Mouse (Mus musculus): ENCODE data around the gene Nhlrc1. TPM values are rescaled to one million over a fixed set of nuclear protein-coding genes. Genes with fewer than 3 reads are reported as not detected.

Gene Nhlrc1
- polyA plus RNA-seq, 1 experiment: 4.7 TPM

DNA sequence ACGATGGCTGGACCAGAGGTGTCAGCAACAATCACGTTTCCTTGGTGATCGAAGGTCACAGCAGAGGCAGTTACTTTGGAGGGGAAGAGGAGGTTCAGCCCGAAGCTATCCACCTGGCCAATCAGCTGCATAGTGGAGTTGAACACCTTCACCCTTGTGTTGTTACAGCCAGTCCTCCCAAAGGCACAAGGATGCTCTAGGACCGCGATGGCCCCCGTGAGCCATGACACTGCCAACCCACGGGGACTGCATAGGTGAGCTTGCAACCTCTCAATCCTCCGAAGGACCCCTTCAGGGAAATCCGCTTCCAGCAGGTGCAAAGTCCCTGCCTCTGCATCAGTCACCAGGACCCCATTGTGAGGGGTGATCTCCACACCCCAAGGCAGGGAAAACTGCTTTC lies 910 bp downstream of the Nhlrc1 start:
- TF ChIP-seq POLR2A (IDR thresholded peaks at IDR 0.05; ENCODE audit: low read depth, low read length) (no peak), CTCF (IDR thresholded peaks at IDR 0.05; ENCODE audit: extremely low read depth, insufficient read length, insufficient replicate concordance, low read depth, low read length) (no peak)
- peaks cover 13% of the 10 kb centered on the region; the same call in 1 of the 2 replicates for H3K4me1 ChIP-seq (ENCODE audit: control insufficient read depth, insufficient read depth, insufficient read length, low read length)
- H3K27ac ChIP-seq (ENCODE audit: insufficient read depth, low read depth, low read length): no peak overlapping the region
- H3K4me3 ChIP-seq (ENCODE audit: low read depth, low read length): peak overlapping the region; percentile 66
- no peaks in the 10 kb centered on the region for H3K27me3 ChIP-seq (ENCODE audit: control insufficient read depth, insufficient read depth, low read length)
- no peaks in the 10 kb centered on the region for H3K36me3 ChIP-seq (ENCODE audit: control insufficient read depth, insufficient read depth, low read length)
- WGBS: 72% methylated on average over 10 of the region's 10 CpGs

DNA sequence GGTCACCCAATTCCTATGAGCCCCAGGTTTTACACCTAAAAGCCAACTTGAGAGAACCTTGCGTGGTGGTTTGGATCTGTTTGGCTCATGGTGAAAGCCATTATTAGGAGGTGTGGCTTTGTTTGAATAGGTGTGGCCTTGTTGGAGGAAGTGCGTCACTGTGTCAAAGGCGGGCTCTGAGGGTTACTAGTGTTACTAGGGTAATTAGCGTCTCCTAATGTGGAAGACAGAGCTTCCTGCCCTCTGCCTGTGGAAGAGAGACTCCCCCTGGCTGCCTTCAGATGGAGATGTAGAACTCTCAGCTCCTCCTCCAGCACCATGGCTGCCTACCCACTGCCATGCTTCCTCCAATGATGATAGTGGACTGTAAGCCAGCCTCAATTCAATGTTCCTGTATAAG lies 13.1 kb downstream of the Nhlrc1 start:
- Histone ChIP-seq H3K4me3 (ENCODE audit: low read depth, low read length) (no peak overlapping the region), H3K36me3 (ENCODE audit: control insufficient read depth, insufficient read depth, low read length) (no peaks in the 10 kb centered on the region), H3K27me3 (ENCODE audit: control insufficient read depth, insufficient read depth, low read length) (no peaks in the 10 kb centered on the region), H3K27ac (ENCODE audit: insufficient read depth, low read depth, low read length) (no peak overlapping the region), H3K4me1 (ENCODE audit: control insufficient read depth, insufficient read depth, insufficient read length, low read length) (no peaks in the 10 kb centered on the region; the same call in 1 of the 2 replicates)
- WGBS: 71% methylated on average over 4 of the region's 4 CpGs
- no peak for TF ChIP-seq CTCF (IDR thresholded peaks at IDR 0.05; ENCODE audit: extremely low read depth, insufficient read length, insufficient replicate concordance, low read depth, low read length)

DNA sequence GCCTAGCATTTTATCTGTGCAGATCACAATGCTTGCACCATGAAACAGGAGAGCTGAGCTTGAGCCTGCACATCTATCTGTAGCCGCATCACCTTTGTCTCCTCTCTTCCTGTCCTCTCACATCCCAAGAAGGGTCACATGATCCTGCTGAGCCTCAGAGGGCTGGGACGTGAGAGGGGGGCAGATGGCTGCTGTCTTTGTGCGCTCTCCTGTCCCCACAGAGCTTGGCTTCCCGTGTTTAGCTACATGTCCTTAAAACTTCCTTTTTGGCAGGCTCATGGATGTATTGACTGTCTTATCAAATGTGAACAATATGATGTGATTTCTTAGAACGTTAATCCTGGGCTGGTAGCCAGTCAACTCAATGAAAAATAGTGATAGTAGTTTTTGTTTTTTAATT lies 15.2 kb downstream of the Nhlrc1 start:
- WGBS: 23% methylated on average over 5 of the region's 5 CpGs
- Histone ChIP-seq H3K27ac (ENCODE audit: insufficient read depth, low read depth, low read length) (peak overlapping the region; percentile 35; the same call in 1 of the 2 replicates), H3K4me1 (ENCODE audit: control insufficient read depth, insufficient read depth, insufficient read length, low read length) (no peaks in the 10 kb centered on the region; the same call in 1 of the 2 replicates), H3K36me3 (ENCODE audit: control insufficient read depth, insufficient read depth, low read length) (no peaks in the 10 kb centered on the region), H3K4me3 (ENCODE audit: low read depth, low read length) (no peak overlapping the region), H3K27me3 (ENCODE audit: control insufficient read depth, insufficient read depth, low read length) (no peaks in the 10 kb centered on the region)
- TF ChIP-seq POLR2A (IDR thresholded peaks at IDR 0.05; ENCODE audit: low read depth, low read length): no peak

DNA sequence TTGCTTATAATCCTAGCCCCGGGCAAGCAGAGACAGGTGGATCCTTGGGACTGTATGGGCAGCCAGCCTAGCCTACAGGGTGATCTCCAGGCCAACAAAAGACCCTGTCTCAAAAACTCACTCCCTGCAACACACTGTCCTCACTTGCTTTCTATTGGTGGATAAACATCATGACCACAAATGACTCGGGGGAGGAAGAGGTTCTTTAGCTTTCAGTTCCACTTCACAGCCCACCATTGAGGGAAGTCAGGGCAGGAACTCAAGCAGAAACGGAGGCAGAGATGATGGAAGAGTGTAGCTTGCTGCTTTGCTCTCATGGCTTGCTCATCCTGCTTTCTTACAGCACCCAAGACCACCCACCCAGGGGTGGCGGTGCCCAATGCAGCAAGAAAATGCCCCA lies 17.3 kb downstream of the Nhlrc1 start:
- no peak overlapping the region for H3K27ac ChIP-seq (ENCODE audit: insufficient read depth, low read depth, low read length)
- no peak overlapping the region for H3K4me3 ChIP-seq (ENCODE audit: low read depth, low read length)
- H3K36me3 ChIP-seq (ENCODE audit: control insufficient read depth, insufficient read depth, low read length): no peaks in the 10 kb centered on the region
- H3K27me3 ChIP-seq (ENCODE audit: control insufficient read depth, insufficient read depth, low read length): no peaks in the 10 kb centered on the region
- H3K4me1 ChIP-seq (ENCODE audit: control insufficient read depth, insufficient read depth, insufficient read length, low read length): no peaks in the 10 kb centered on the region; the same call in 1 of the 2 replicates
- WGBS: 80% methylated on average over 4 of the region's 4 CpGs
- TF ChIP-seq POLR2A (IDR thresholded peaks at IDR 0.05; ENCODE audit: low read depth, low read length) (no peak), CTCF (IDR thresholded peaks at IDR 0.05; ENCODE audit: extremely low read depth, insufficient read length, insufficient replicate concordance, low read depth, low read length) (no peak)

DNA sequence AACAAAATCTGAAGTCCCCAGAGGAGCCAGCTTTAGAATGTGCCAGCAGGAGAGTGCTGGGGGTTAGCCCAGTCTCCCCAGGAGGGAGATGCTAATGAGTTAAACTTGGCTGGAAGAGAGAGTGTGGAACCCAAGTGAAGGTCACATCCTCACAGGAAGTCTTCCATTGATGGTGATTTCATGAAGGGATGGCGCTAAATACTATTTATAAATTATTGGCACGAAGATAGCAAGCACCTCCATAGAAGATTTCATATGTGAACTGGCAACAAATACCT lies 21.4 kb downstream of the Nhlrc1 start:
- peaks cover 15% of the 10 kb centered on the region; the same call in 1 of the 2 replicates for H3K4me1 ChIP-seq (ENCODE audit: control insufficient read depth, insufficient read depth, insufficient read length, low read length)
- 86% methylated on average over 2 of the region's 2 CpGs for WGBS
- H3K27me3 ChIP-seq (ENCODE audit: control insufficient read depth, insufficient read depth, low read length): no peaks in the 10 kb centered on the region
- no peak overlapping the region for H3K4me3 ChIP-seq (ENCODE audit: low read depth, low read length)
- no peak for TF ChIP-seq CTCF (IDR thresholded peaks at IDR 0.05; ENCODE audit: extremely low read depth, insufficient read length, insufficient replicate concordance, low read depth, low read length)
- TF ChIP-seq POLR2A (IDR thresholded peaks at IDR 0.05; ENCODE audit: low read depth, low read length): no peak
- H3K36me3 ChIP-seq (ENCODE audit: control insufficient read depth, insufficient read depth, low read length): no peaks in the 10 kb centered on the region; the same call in 1 of the 2 replicates
- H3K27ac ChIP-seq (ENCODE audit: insufficient read depth, low read depth, low read length): no peak overlapping the region

DNA sequence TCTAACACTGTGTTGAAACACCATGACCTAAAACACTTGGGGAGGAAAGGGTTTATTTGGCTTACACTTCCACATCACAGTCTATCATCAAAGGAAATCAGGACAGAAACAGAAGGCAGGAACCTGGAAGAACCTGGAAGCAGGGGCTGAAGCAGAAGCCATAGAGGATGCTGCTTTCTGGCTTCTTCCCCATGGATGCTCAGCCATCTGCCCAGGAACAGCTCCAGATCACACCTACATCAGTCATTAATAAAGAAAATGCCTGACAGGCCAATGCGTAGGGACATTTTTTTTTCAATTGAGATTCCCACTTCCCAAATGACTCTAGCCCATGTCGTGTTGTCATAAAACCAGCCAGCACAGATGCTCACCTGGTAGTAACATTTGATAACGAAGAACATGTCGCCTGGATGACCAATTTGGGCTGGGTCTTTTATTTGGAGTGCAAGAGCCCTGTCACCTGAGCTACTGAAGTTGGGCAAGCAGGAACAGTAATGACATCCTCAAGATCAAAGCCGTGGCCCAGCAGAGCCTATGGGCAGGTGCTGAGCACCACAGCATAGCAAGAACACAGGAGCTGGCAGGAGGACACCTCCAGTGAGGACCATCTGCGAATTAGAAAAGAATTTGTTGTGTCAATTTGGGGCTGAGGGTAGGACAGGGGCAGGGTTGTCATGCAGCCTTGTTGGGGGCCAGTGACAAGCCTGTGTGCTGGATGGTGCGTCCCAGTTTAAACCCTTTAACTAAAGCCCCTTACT lies 22.0 kb downstream of the Nhlrc1 start:
- TF ChIP-seq POLR2A (IDR thresholded peaks at IDR 0.05; ENCODE audit: low read depth, low read length) (no peak), CTCF (IDR thresholded peaks at IDR 0.05; ENCODE audit: extremely low read depth, insufficient read length, insufficient replicate concordance, low read depth, low read length) (no peak)
- WGBS: 94% methylated on average over 7 of the region's 7 CpGs
- H3K4me3 ChIP-seq (ENCODE audit: low read depth, low read length): no peak overlapping the region
- no peaks in the 10 kb centered on the region; the same call in 1 of the 2 replicates for H3K36me3 ChIP-seq (ENCODE audit: control insufficient read depth, insufficient read depth, low read length)
- peaks cover 17% of the 10 kb centered on the region; the same call in 1 of the 2 replicates for H3K4me1 ChIP-seq (ENCODE audit: control insufficient read depth, insufficient read depth, insufficient read length, low read length)
- H3K27me3 ChIP-seq (ENCODE audit: control insufficient read depth, insufficient read depth, low read length): no peaks in the 10 kb centered on the region
- no peak overlapping the region for H3K27ac ChIP-seq (ENCODE audit: insufficient read depth, low read depth, low read length)

DNA sequence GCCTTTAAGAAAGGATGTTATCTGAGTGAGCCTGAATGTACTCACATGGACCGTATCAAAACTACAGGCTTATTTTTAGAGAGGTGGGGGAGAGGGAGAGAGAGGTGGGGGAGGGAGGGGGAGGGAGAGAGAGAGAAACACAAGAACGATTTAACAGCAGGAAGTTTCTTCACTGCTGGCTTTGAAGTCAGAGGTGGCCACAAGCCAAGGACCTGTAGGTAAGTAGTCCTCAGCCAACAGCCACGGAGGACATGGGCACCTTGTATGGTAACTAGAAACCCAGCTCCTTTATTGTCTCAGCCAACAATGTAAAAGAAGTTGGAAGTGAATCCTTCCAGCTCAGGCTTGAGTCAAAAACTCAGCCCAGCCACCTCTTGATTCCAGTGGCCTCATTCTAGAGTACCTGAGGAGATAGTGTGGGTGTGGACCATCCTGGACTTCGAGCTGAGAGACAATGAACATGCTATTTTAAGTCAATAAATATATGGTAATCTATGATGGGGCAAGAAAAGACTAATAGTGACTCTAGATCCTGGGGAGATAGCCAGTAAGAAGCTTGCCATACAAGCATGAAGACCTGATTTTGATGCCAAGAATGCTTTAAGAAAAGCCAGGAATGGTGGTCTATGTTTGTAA lies 24.2 kb downstream of the Nhlrc1 start:
- WGBS: 4% methylated on average over 4 of the region's 4 CpGs
- TF ChIP-seq POLR2A (IDR thresholded peaks at IDR 0.05; ENCODE audit: low read depth, low read length): no peak
- TF ChIP-seq CTCF (IDR thresholded peaks at IDR 0.05; ENCODE audit: extremely low read depth, insufficient read length, insufficient replicate concordance, low read depth, low read length): no peak
- H3K36me3 ChIP-seq (ENCODE audit: control insufficient read depth, insufficient read depth, low read length): no peaks in the 10 kb centered on the region; the same call in 1 of the 2 replicates

More for the DNA sequence above, 24.2 kb downstream of the Nhlrc1 start:
- no peak overlapping the region for H3K4me3 ChIP-seq (ENCODE audit: low read depth, low read length)
- H3K4me1 ChIP-seq (ENCODE audit: control insufficient read depth, insufficient read depth, insufficient read length, low read length): peaks cover 20% of the 10 kb centered on the region; the same call in 1 of the 2 replicates
- H3K27me3 ChIP-seq (ENCODE audit: control insufficient read depth, insufficient read depth, low read length): no peaks in the 10 kb centered on the region
- peak overlapping the region; percentile 80 for H3K27ac ChIP-seq (ENCODE audit: insufficient read depth, low read depth, low read length)
